Mouse (Mus musculus) midbrain, embryonic 15.5 days (tissue): Measurements from ENCODE around the gene Rpl36a-ps1. TPM values are rescaled to one million over a fixed set of nuclear protein-coding genes. Genes with fewer than 3 reads are reported as not detected.

Experiments
- polyA plus RNA-seq: library from polyadenylated mRNA; unstranded; fragments of >200 nt; fragmentation: Nextera tagmentation; extraction: Ambion mirVana; gene quantifications from 2 replicates; pipeline ENCODE4 v1.2.1, GENCODE M21; 2015

The Rpl36a-ps1 gene
- polyA plus RNA-seq, 1 experiment from 2014 or later, result not detected

Other genes starting within 250 kb of the Rpl36a-ps1 start
- gene Mzt1, start 51.8 kb upstream of the Rpl36a-ps1 start, polyA plus RNA-seq, result 104 and 113 TPM in 2 replicates
- gene Bora, start 51.9 kb upstream of the Rpl36a-ps1 start, polyA plus RNA-seq, result 12.8 and 13.7 TPM in 2 replicates
- gene Pibf1, start 105.1 kb upstream of the Rpl36a-ps1 start, polyA plus RNA-seq, result 15.8 and 17.4 TPM in 2 replicates
- 20.8 and 22.5 TPM in 2 replicates for gene Dis3, start 105.5 kb upstream of the Rpl36a-ps1 start, polyA plus RNA-seq